Mouse (Mus musculus) thymus, postnatal 0 days (tissue): Measurements from ENCODE around the gene 2900011O08Rik. TPM values are rescaled to one million over a fixed set of nuclear protein-coding genes. Genes with fewer than 3 reads are reported as not detected.
"Not testable (repeated sequence)": the region's sequence is repeated elsewhere in the genome, so short reads cannot be mapped to it uniquely, and the experiment has no call there.

Experiments used
- DNase-seq: peaks from one replicate; pipeline ENCODE4 v3.0.0-alpha.2; 2015; ENCODE audit warnings: low spot score
- polyA plus RNA-seq: library from polyadenylated mRNA; unstranded; fragments of >200 nt; fragmentation: Nextera tagmentation; extraction: Ambion mirVana; gene quantifications from 2 replicates; pipeline ENCODE4 v1.2.1, GENCODE M21; 2015

The 2900011O08Rik gene
- polyA plus RNA-seq: 0.05 TPM in 1 of 2 replicates, not detected in the other

DNA sequence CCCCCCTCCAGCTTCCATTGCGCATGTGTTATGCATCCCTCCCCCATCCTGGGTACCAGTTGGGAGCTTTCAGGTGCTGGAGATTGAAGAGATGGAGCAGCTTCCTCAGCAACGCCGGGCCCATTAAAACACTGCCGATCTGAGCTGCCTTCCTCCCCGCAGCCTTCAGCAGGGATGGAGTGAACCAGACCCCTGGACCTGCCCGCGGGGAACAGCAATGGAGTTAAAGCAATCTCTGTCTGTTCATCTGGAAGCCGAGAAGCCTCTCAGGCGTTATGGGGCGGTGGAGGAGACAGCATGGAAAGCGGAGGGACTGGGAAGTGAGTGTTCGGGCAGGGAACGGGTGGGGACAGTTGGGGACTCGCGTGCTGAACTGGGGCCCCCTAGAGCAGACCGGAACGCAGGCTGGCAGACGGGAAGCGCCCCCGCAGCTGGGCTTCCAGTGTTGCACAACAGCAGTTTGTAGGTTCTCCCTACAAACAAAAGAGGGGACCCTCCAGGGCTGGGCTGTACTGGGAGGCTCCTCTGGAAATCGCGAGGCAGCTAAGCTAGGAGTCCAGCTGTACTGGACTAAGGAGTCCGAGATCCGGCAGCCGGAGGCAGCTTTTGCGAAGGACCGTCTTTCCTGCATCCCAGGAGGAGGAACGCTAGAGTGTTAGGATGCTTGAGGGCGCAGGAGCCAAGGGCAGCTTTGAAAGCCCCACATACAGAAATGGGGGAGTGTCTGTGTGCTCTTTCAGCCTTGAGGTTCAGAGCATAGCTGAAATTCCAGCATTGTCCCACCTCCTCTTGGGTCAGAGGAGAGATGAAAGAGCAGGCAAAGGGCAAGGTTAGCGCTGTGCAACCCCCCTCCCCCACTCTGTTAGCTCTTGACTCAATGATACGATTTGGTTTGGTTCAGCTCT is at the start of gene 2900011O08Rik, which contains the start of gene Ifitm7:
Gene 2900011O08Rik, plus strand, starts transcription at position 31 of the 905 bp plus-strand sequence.
Gene Ifitm7, minus strand, starts transcription at position 315 of the 905 bp plus-strand sequence.
- no peak for DNase-seq

DNA sequence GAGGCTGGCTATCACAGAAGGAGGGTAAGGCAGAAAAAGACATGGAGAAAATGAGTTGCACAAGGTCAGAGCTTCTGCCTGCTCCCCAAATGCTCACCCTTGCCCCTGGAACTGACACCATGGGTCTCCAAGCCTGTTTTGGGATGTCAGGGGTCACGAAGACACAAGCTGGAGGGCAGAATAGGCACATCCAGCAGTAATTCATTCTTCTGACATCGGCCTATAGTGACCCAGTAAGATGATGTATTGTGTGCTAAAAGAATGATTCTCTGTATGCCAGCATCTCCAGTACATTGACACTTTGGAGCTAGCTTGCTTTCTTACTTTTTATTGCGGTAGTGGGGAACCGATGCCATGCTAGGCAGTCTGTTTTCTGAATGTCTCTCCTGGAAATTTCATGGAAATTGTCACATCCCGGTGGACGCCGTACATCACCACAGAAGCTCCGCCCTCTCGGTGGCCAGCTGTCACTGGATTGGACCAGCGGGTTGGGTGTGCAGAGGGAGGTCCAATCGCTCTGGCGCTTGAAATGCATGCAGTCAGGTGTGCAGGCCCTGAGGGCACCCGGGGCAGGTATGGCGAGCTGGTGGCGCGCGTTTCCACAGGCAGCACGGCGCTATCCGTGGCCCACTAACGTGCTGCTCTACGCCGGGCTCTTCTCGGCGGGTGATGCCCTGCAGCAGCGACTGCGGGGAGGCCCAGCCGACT is 46.1 kb upstream of the 2900011O08Rik start:
- DNase-seq: no peak

DNA sequence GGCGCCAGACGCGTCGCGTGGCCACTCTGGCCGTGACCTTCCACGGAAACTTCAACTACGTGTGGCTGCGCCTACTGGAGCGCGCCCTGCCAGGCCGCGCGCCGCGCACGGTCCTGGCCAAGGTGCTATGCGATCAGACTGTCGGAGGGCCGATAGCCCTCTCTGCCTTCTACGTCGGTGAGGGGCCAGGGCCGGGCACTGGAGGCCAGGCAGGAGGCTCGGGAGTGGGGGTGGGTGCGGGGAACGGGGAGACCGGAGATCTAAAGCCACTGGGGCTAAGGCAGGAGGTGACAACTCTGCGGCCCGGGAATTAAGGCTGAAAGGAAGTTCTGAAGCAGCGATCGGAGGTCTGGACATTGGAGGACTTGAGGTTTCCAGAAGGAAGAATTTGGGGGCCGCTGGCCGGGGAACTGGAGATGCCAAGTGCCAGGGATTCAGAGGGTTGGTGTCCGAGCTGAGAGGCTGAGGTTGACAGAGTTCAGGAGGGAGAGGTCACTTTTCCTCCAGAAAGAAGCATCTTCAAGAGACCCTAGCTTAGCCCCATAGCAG is 45.5 kb upstream of the 2900011O08Rik start:
- no peak for DNase-seq

DNA sequence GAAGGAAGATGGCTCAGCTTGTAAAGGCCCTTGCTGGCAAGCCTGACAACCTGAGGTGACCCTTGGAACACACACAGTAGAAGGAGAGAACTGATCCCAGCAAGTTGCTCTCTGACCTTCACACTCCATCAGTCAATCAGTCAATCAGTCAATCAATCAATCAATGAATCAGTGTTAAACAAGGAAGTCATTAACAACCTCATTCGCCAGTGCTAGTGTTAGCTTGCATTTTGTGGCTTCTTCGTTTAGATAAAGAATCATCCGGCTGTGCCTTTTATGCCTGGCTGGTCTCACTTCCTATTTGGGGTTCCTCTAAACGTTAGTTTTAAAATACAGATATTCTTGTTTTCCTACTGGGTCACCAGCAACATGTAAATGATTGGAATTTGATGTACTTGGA is 42.2 kb upstream of the 2900011O08Rik start:
- no peak for DNase-seq

DNA sequence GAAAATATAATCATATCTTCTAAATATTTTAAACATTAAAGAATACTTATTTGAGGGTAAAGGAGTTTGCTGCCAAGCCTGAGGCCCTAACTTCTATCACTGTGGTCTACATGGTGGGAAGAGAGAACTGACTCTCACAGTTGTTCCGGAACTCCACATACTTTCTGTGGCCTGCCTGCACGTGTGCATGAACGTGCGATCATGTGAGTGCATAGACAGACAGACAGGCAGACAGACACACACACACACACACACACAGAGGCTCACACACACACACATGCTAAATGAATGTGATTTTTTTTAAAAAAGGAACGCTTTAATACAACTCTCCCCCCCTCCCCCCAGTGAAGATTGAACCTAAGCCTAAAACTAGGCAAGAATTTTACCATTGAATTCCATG is 41.7 kb upstream of the 2900011O08Rik start:
- no peak for DNase-seq

DNA sequence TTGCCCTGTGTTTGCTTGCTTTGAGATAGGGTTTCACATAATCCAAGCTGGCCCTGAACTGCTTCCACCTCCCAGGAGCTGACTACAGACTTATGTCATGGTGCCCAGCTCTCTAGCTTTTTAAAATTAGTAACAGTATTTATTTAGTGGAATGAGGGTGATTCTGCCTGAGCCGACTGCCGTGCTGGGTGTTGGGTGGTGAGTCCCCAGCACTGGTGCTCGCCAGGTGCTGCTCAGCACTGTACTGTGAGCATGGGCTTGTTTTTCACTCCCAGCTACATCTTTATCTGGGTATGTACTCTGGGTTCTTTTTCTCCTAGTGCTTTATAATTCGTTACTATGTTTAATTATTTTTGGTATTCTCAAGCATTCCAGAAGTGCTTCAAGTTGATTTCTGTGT is 41.3 kb upstream of the 2900011O08Rik start:
- no peak for DNase-seq

DNA sequence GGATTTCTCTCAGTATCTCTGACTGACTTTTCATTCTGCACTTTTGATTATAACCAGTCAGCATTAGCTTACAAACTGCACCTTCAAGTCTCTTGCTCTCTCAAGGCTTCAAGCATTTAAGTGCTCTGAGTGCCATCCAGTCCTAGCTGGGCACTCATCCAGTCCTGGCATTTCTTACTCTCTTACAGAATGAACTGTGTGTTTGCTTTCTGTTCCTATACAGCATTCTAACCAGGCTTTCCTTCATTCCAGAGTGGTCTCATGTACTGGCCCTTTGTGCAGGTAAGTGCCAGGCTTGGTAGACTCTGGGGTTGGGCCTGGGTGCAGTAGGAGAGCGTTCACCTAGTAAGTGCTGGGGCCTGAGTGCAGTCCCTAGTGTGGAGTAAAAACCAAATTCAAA is 40.1 kb upstream of the 2900011O08Rik start:
- no peak for DNase-seq

DNA sequence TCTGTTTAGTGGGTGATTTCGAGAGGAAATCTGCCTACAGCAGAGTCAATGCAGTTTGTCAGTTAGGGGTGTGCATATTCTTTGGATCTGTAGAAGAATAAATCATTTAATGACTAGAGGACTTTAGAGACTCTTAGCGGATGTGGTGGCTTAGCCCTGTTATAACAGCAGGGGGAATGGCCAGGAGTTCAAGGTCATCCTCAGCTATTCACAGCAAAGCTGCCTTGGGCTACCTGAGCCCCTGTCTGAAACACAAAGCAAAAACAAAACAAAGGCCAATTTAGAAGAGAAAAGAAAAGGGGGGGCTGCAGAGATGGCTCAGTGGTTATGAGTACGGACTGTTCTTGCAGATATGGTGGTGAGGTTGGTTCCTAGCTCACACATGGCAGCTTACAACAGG is 35.2 kb upstream of the 2900011O08Rik start:
- no peak for DNase-seq

DNA sequence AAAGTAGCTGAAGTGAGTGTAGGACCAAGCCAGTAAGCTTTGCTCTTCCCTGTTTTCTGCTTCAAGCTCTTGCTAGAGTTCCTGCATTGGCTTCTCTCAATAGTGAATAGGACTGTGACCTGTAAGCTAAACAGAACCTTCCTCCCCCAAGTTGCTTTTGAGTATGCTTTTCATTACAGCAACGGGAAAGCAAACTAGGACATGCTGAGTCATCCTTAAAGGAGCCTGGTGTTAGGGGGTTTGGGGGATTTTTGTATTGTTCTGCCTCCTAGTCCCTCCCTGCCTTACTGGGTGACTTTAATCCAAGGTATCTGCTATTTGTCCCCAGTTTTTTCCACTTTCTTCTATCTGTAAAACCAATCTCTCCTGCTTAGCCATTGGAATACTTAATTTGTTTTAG is 24.4 kb upstream of the 2900011O08Rik start:
- DNase-seq: no peak

DNA sequence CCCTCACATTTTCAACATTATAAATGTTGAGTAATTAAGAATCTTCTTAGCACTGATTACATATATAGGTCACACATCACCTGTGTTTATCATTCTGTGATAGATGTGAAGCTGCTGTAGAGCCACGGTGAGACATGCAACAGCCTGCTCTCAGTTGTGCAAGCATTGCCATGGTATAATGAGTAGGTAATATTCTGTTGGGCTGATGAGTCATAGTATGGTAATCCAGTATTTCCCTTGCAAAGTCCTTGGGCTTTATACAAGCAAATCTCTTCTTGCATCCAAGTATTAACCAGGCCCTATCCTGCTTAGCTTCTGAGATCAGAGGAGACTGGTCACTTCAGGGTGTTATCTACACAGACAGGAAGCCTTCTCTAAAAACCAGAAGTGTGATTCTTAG is 17.3 kb upstream of the 2900011O08Rik start:
- DNase-seq: no peak

DNA sequence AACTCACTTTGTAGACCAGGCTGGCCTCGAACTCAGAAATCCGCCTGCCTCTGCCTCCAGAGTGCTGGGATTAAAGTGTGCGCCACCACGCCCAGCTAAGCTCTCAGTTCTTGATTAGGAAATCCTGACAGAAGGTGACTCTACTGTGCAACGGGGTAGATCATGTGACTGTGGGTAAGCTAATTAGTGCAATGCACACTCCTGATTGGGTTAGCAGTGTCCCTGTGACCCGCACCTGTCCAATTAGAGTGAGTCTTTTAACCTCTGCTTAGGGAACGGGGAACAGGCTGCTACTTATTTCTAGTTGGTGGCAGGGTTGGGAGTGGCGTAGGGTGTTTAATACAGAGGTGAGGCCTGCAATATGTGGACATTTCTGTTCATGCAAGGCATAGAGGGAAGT is 14.4 kb upstream of the 2900011O08Rik start:
- no peak for DNase-seq

DNA sequence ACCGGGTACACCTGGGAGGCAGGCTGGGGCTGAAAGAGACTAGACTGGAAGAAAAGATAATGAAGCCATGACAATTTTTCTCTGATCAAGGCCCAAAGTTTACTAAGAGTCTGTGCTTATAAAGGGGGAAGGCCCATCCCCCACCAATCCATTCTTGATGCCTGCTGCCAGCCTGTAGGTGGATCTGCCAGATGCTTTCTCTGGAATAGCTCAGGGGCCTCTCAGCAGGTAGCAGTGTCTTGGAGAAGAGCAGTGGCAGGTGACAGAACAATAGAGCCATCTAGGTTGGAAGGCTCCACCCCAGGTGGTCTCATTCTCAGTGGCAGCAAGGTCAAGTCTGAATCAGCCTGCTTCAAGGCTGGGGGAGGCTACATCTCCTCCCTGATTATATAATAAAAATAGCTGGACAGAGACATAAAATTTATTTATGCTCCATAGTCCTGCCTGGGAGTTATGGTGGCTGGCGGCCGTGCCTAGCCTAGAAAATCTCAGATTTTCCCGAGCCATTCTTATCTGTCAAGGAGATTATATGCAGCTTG is 10.0 kb upstream of the 2900011O08Rik start:
- DNase-seq: not testable (repeated sequence)

DNA sequence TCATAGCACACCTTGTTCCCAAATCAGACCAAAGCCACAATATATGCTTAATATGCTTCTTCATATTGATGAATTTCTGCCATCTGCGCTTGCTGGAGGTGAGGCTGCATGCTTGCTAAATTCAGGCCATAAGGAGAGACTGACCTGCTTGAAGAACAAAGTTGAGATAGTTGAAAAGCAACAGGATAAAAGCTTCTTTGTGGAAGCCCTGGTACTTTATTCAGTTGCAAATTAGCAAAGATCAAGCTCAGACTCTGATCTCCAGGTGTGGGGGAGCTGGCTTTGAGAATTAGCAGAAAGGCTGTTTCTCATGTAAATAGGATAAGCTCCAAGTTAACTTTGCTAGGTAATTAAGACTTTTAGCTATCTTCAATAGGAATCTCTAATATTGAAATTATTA is 9.4 kb upstream of the 2900011O08Rik start:
- DNase-seq: not testable (repeated sequence)

DNA sequence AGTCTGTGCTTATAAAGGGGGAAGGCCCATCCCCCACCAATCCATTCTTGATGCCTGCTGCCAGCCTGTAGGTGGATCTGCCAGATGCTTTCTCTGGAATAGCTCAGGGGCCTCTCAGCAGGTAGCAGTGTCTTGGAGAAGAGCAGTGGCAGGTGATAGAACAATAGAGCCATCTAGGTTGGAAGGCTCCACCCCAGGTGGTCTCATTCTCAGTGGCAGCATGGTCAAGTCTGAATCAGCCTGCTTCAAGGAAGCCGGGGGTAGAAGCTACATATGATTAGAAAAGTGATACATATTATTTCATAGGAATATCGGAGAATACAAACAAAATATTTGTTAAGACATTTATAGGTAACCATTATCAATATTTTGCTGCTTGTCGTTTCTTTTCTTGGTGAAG is 4.7 kb upstream of the 2900011O08Rik start:
- DNase-seq: not testable (repeated sequence)

DNA sequence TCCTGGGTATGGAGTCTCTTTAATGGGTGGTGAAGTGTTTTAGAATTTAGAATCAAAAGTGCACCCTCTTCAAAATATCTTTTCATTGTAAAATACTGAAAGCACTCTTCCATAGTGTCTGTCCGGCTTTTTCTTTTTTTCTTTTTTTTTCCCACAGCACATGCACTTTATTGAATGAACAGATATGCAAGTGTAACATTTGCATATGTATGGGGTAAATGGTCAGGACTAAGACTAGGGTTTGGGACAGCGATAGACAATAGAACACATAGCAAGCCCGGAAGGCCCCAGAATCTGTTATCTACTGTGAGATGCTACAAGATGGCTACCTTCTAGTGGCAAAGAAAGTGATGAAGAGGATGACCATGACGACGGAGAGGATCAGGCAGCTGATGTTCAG is 3.2 kb upstream of the 2900011O08Rik start:
- DNase-seq: no peak

DNA sequence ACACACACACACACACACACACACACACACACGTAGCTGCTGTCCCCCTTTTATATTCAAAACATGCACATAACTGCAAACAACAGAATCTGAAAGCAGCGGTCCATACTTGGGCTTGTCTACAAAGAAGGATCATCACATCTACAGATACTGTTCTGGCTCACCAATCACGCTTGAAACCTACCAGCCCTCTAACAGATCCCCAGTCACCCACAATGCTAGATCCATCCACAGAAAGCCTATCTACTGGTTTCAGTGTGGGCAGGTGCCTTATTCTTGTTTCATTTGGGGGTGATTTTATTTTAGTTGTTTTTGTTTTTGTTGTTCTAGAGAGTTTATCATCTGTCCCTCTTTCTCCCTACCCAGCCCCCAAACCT is 219 bp upstream of the 2900011O08Rik start:
- DNase-seq: no peak

DNA sequence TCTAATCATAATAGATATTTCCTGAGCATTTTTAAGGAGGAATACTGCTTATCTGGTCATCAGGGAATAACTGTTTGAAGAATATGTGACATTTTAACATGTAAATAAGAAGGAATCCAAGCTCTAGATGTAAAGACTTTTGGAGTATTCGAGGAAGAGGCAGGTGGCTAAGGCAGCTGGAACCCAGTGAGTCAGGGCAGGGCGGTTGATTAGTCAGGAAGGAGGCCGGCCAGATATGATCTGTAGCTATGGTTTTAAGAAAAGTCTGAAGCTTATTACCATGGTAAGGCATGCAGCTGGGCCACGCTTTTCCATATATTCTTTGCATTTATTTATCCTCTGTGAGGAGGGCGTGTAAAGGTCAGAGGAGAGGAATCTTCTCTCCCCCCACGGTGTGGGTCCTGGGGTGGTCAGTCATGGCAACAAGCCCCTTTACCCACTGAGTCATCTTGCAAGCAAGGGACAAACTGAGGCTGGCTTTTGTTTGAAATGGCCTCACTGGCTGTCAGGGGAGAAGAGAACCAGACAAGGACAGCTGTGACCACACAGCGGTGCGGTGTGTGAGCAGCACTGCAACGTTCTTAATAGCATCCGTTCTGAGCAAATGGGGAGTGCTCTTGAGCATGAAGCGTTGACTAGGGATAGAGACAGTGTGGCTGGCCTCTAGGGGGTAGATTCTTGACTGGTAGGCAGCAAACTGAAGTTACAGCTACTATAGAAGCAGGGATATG is 6.3 kb downstream of the 2900011O08Rik start:
- DNase-seq: no peak

DNA sequence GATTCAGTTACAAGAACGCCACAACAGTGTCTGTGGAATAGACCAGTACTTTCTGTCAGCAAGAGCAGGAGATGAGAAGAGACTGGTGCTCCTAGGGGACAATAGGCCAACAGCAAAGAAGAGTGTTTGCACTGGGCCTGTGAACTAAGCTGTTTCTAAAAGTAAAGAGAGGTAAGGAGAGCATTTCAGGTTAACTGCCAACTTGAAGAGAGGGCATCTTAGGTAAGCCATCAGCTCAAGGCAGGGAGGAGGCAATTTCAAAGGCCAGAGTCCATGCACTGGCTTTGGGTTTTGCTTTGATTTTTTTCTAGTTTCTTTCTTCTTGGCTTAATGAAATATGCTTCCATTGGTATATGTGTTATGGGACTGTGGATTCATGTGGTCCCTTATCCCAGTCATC is 7.7 kb downstream of the 2900011O08Rik start:
- no peak for DNase-seq

DNA sequence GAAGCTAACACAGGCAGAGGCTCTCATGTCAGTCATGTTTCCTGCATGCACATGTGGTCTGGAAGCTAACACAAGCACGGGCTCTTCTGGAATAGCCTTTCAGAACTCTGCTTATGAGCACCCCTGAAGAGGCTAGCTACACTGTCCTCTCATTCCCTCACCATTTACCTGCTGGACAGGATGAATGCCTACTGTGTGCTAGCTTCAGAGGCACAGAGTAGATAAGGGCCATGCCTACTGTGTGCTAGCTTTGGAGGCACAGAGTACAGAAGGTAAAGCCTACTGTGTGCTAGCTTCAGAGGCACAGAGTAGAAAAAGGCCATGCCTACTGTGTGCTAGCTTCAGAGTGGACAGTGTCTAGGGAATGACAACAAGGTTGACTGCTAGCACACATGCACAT is 8.1 kb downstream of the 2900011O08Rik start:
- no peak for DNase-seq

DNA sequence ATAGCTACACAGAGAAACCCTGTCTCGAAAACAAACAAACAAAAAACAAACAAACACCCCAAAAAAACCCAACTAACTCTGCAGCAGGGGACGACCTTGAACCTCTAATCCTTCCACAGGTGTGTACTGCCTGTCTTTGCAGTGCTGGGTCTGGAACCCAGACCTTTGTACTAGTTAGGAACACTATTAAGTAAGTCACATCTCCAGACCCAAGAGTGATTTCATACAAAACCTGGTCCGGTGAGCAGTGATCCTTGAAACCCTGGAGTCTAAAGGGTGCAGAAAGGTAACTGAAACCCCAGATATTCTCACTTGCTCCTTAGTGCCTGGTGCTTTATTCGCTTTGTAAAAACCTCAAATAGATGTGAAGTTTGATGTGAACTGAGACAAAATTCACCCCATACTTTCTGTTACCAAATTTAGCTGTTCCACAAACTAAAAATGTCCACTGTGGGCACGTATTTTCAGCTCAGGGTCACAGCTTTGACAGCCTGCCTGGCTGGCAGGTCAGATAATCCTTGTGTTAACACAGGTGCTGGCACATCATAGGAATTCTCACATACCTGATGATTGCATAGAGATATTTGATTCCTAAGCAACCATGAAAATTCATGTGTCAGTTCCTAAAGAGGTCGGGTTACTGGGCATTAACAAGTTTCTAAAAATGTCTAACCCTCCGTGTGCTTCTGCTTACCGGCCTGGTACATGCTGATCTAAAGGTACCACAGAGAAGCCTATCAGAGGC is 17.2 kb downstream of the 2900011O08Rik start:
- no peak for DNase-seq
